Mouse (Mus musculus): ENCODE data around the gene Zfp446. TPM values are rescaled to one million over a fixed set of nuclear protein-coding genes. Genes with fewer than 3 reads are reported as not detected.

Gene Zfp446
- total RNA-seq, 2 experiments from 2014 or later: 1.9 to 2.1 TPM

DNA sequence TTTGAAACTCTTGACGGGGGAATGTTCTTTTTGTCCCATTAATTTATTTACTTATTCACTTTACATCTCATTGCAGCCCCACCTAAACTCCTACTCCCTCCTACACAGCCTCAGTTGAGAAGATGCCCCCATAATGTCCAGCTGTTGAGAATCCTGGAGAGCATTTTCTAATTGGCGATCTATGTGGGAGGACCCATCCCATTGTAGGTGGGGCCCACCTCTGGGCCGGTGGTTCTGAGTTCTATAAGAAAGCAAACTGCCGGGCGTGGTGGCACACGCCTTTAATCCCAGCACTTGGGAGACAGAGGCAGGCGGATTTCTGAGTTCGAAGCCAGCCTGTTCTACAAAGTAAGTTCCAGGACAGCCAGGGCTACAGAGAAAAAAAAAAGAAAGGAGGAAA is 9.3 kb downstream of the Zfp446 start:
- DNase-seq (ENCODE audit: low spot score): no peak

- no peak for DNase-seq (ENCODE audit: low spot score)
Observed at GRCm38 (mm10) chr7:12987409-12988189, 10.0 kb downstream of the Zfp446 start.

GRCm38 (mm10) chr7:12992222-12992621 is 14.6 kb downstream of the Zfp446 start:
- DNase-seq (ENCODE audit: low spot score): no peak

GRCm38 (mm10) chr7:12993148-12993547 is 15.5 kb downstream of the Zfp446 start:
- no peak for DNase-seq (ENCODE audit: low spot score)

DNA sequence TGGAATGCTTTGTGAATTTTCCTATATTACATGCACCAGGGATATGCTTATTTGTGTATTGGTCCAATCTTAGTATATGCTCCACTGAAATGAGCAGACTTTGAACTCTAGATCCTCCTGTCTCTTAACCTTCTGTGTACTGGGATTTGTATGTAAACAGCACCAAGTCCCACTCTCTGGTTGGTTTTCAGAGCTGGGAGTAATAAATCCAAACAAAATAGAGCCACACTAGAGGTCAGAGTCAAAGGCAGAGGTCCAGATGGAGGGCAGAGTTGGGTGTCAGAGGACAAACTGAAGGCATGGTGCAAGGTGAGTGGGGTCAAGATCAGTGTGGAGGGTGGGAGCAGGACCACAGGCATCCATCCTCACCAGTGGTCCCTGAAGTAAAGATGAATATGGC is 18.2 kb downstream of the Zfp446 start:
- DNase-seq (ENCODE audit: low spot score): no peak

DNA sequence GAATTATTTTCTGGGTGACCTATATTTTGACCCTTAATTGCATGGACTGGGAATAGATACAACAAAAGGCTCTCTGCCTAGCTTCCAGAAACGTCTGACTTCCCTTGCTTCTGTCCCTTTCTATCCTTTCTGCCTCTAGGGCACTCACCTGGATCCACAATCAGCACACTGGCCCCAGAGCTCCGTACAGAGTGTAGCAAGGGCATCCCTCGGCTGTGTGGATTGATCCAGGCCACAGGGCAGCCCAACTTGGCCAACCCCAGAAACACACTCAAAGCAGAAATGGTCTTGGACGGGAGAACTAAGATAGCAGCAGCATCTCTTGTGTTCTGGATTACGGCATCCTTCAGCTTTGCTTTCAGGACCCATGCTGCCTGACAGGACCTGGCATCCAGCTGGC is 19.6 kb downstream of the Zfp446 start:
- no peak for DNase-seq (ENCODE audit: low spot score)

DNA sequence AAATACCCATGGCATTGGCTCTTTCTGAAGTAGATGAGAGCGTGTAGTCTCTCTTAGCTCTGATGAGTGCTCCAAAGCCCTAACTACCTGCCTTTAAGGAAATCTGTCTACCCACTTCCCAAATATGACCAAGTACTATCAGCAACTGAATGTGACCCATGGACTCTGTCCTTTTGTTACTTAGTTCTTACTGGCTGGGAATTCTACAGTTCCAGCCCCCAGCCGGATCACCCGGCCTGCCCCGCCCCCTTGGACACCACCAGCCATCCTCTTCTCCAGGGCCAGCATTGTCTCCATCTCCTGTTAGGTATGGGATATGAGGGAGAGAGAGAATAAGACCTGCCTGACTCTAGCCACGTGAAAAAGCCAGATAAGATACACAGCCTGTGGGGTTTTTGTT is 20.4 kb downstream of the Zfp446 start, which contains the start of gene Slc27a5:
Slc27a5 (minus strand) TSS at position 140 of the 400 bp plus-strand sequence.
- DNase-seq (ENCODE audit: low spot score): no peak

DNA sequence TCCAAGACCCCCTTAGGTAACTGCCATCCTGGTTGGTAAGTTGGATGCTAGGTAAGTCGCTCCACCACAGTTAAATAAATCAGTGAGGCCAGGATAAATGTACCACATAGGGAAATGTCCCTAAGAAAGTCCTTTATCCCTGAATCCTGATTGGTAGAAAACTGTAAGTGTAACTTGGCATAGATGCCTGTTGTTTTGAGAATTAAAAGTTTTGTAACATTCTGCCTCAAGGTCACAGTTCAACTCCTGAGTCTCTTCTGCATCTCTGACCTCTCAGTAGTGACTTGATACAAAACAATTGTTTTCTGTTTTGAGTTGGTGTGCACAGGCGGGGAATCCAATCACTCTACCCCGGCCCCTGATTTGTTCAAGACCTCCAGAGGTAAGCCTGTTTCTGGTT is 21.2 kb downstream of the Zfp446 start, which contains the start of gene Trim28:
Trim28 (plus strand) TSS at position 264 of the 400 bp plus-strand sequence.
- no peak for DNase-seq (ENCODE audit: low spot score)

GRCm38 (mm10) chr7:13001584-13001983 is 23.9 kb downstream of the Zfp446 start:
- DNase-seq (ENCODE audit: low spot score): no peak

GRCm38 (mm10) chr7:13003380-13003779 is 25.7 kb downstream of the Zfp446 start:
- DNase-seq (ENCODE audit: low spot score): no peak

DNA sequence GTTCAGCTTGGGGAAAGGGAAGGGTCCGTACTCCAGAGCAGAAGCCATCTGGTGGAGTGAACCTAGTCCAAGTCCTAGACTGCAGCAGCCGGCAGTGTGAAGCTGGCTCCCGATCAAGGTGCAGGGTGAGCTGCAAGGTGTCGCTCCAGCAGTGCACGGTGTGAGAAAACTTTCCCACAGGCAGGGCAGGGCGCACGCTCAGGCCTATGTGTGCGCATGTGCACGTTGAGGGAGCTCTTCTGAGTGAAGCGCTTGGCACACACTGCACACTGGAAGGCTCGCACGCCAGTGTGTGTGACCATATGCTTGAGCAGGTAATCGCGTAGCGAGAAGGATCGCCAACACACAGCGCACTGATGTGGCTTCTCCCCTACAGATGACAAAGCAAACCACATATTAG is 28.4 kb downstream of the Zfp446 start:
- no peak for DNase-seq (ENCODE audit: low spot score)

- no peak for DNase-seq (ENCODE audit: low spot score)
Observed at GRCm38 (mm10) chr7:13006531-13006930, 28.9 kb downstream of the Zfp446 start.

DNA sequence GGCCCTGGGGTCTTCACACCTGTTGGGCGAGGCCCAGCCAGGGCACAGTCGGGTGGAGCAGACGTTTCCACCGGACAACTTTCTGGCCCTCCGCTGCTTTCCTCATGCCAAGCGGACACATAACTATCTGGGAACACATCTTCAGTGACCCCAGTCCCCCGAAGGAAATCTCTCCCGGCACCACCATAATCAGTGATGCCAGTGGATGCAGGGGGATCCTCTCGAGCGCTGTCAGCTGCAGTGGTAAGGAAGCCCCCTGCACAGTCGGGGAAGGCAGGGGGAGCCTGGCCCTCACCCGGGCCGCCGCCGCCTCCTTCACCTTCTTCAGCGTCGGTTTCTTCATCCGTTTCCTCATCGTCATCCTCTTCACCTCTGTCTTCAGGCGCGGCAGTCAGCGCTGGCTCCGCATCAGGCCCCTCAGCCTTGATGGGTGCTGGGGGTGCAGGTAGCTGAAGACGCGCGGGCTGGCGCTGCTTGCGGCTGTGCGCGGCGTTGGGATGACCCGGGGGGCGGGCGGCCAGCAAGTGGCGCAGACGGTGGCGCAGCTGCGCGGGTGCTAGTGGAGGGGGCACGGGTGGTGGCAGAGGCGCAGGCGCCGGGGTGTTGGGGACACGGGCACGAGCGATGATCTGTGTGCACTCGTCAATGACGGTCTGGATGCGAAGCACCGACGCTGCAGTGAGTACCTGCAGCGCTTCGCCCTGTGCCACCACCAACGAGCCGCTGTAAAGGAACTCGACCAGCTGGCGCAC is 29.9 kb downstream of the Zfp446 start:
- DNase-seq (ENCODE audit: low spot score): no peak

DNA sequence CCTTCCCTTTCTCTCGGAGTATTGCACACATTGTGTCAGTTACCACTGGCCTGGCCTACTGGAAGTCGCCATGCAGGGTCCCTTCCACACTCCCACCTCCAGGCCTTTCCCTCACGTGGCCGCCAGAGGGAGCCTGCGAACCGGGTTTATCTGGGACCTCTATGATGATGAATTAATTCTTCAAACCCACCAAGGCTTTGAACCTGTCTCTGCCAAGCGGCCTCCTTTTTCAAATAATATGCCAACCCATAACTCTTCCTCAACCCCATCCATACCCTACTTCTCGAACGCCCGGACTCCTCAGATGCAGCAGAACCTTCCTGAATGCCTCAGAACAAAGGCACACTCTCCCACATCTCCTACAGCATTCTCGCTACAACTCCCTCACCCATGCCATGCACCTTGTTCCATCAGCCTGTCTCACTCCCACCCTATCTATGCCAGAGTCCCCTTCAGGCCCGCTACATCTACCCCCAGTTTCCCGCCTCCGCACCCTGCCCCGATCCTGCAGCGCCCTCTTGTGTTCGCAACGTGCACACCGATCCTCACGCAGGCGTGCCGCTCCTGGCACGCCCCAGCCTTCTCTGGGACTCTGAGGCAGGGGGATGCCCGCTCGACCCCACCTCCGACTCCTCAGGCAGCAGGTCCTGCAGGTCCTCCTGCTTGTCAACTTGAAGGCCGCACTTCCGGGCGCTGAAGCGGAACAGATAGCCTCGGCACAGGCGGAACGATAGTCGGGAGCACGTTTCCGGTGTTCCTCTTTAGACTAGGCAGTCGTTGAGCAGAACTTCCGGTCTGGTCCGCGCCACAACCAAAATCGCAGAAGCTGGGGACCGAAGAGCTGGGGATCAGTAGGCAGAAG is 31.7 kb downstream of the Zfp446 start:
- DNase-seq (ENCODE audit: low spot score): peak; percentile 93

GRCm38 (mm10) chr7:13010005-13010908 is 32.6 kb downstream of the Zfp446 start, which contains the start of gene Zbtb45:
Gene Zbtb45 (minus strand): TSS chr7:13010034.
- DNase-seq (ENCODE audit: low spot score): no peak

- no peak for DNase-seq (ENCODE audit: low spot score)
Observed at GRCm38 (mm10) chr7:13013671-13014070, 36.0 kb downstream of the Zfp446 start.

GRCm38 (mm10) chr7:13014275-13014839 is 36.7 kb downstream of the Zfp446 start:
- DNase-seq (ENCODE audit: low spot score): no peak

- no peak for DNase-seq (ENCODE audit: low spot score)
Observed at GRCm38 (mm10) chr7:13015217-13015616, 37.6 kb downstream of the Zfp446 start.

DNA sequence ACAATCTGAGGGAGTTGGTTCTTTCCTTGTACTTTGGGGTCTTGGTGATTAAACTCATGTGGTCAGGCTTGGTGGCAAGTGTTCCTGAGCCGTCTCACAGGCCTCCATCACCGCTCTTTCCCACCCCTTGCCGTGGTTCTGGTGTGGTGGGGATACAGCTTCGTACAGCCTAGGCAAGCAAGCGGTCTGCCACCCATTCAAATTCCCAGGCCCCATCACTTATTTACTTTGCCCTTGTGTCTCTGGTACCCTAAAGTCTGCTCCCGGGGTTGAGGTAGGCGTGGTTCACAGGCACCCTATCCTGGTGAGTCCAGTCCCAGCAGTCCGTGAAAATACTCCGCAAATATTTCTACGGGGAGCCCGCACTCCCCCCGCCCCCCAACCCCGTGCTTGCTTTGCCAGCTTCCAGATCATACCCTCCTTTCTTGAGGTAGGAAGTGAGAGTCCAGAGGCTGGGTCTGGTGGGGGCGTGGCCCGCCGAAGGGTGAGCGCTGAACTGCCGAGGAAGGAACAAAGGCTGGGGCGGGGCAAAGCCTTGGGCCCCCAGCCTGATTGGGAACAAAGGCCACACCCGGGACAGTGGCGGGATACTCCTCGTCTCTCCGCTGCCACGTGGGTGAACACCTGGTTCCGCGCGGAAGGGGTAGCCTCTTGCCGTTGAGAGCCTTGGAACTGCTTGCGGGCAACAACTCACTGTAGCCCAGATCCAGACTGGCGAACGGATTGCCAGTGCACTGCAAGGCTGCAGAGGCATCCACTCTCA is 45.3 kb downstream of the Zfp446 start:
- DNase-seq (ENCODE audit: low spot score): peak; percentile 40
